Mouse (Mus musculus) CD4-positive, CD25-positive, alpha-beta regulatory T cell, adult 4 months (primary cell): ENCODE results near the gene Mettl7a1. TPM values are rescaled to one million over a fixed set of nuclear protein-coding genes. Genes with fewer than 3 reads are reported as not detected.
A peak's percentile ranks its signal among the peaks of the same experiment; 100 is the strongest.
"Not testable (repeated sequence)": the region's sequence is repeated elsewhere in the genome, so short reads cannot be mapped to it uniquely, and the experiment has no call there.

Experiments used
- ATAC-seq: one replicate; pipeline ENCODE4 v1.8.0; 2017
- polyA plus RNA-seq, 2 experiments: library from polyadenylated mRNA; unstranded; fragments of 100-300 nt; shearing (Covaris generic); gene quantifications; one replicate each; pipeline ENCODE4 v1.2.1; 2017

Mettl7a1 gene
- polyA plus RNA-seq, 2 experiments from 2014 or later = 4.2 to 10.2 TPM

- ATAC-seq = no peak
Observed at GRCm38 (mm10) chr15:100301556-100301955, 2.4 kb upstream of the Mettl7a1 start.

GRCm38 (mm10) chr15:100303428-100304018 lies 417 bp upstream of the Mettl7a1 start:
- no peak for ATAC-seq

GRCm38 (mm10) chr15:100306201-100306600 lies 2.3 kb downstream of the Mettl7a1 start:
- no peak for ATAC-seq

GRCm38 (mm10) chr15:100307438-100308096 lies 3.6 kb downstream of the Mettl7a1 start:
- ATAC-seq = not testable (repeated sequence)

- ATAC-seq = peak; percentile 93
Observed at GRCm38 (mm10) chr15:100312346-100312745, 8.4 kb downstream of the Mettl7a1 start.

- no peak for ATAC-seq
Observed at GRCm38 (mm10) chr15:100314448-100315145, 10.7 kb downstream of the Mettl7a1 start.

- not testable (repeated sequence) for ATAC-seq
Observed at GRCm38 (mm10) chr15:100318014-100318671, 14.2 kb downstream of the Mettl7a1 start.

- ATAC-seq = no peak
Observed at GRCm38 (mm10) chr15:100319884-100320283, 15.9 kb downstream of the Mettl7a1 start.

GRCm38 (mm10) chr15:100320295-100320905 lies 16.5 kb downstream of the Mettl7a1 start:
- ATAC-seq = no peak

GRCm38 (mm10) chr15:100321134-100321533 lies 17.2 kb downstream of the Mettl7a1 start:
- ATAC-seq = no peak

- ATAC-seq = no peak
Observed at GRCm38 (mm10) chr15:100324021-100324591, 20.2 kb downstream of the Mettl7a1 start.

GRCm38 (mm10) chr15:100325235-100325634 lies 21.3 kb downstream of the Mettl7a1 start:
- no peak for ATAC-seq

- not testable (repeated sequence) for ATAC-seq
Observed at GRCm38 (mm10) chr15:100328089-100328488, 24.1 kb downstream of the Mettl7a1 start.

- ATAC-seq = not testable (repeated sequence)
Observed at GRCm38 (mm10) chr15:100329336-100329735, 25.4 kb downstream of the Mettl7a1 start.

GRCm38 (mm10) chr15:100330739-100331138 lies 26.8 kb downstream of the Mettl7a1 start:
- no peak for ATAC-seq

GRCm38 (mm10) chr15:100332077-100332961 lies 28.4 kb downstream of the Mettl7a1 start:
- ATAC-seq = not testable (repeated sequence)

GRCm38 (mm10) chr15:100334629-100335028 lies 30.7 kb downstream of the Mettl7a1 start, which contains the start of gene Mettl7a3:
TSS of gene Mettl7a3 (plus strand) at chr15:100334929.
- no peak for ATAC-seq

GRCm38 (mm10) chr15:100337328-100337727 lies 33.4 kb downstream of the Mettl7a1 start:
- ATAC-seq = not testable (repeated sequence)

GRCm38 (mm10) chr15:100337847-100338246 lies 33.9 kb downstream of the Mettl7a1 start:
- ATAC-seq = peak; percentile 51

- not testable (repeated sequence) for ATAC-seq
Observed at GRCm38 (mm10) chr15:100341314-100341980, 37.5 kb downstream of the Mettl7a1 start.
